Mouse (Mus musculus) liver, embryonic 13.5 days (tissue): ENCODE measurements around the gene Masp1. TPM values are rescaled to one million over a fixed set of nuclear protein-coding genes. Genes with fewer than 3 reads are reported as not detected.

ENCODE experiments used
- ATAC-seq: fragments of 200-750 bp; cut with Nextera tagmentation; 2 replicates; pipeline ENCODE4 v1.8.0; 2017; ENCODE audit warnings: low read depth, mild to moderate bottlenecking, moderate number of reproducible peaks, moderate library complexity
- DNase-seq: peaks from one replicate; pipeline ENCODE4 v3.0.0; 2022
- H3K27ac ChIP-seq: fragments of 300-500 bp; sonication (generic); 2 replicates; pipeline ENCODE4 v1.5.1; 2015; ENCODE audit warnings: moderate library complexity, mild to moderate bottlenecking, inconsistent platforms
- H3K27me3 ChIP-seq: fragments of 300-500 bp; sonication (generic); 2 replicates; pipeline ENCODE4 v1.6.1; 2015; ENCODE audit warnings: mild to moderate bottlenecking, inconsistent platforms
- H3K36me3 ChIP-seq: fragments of 300-500 bp; sonication (generic); 2 replicates; pipeline ENCODE4 v1.6.1; 2015; ENCODE audit warnings: mild to moderate bottlenecking, inconsistent platforms
- H3K4me1 ChIP-seq: fragments of 300-500 bp; sonication (generic); replicated peaks from 2 replicates; pipeline ENCODE4 v1.6.1; 2015; ENCODE audit warnings: inconsistent platforms
- H3K4me2 ChIP-seq: fragments of 300-500 bp; sonication (generic); 2 replicates; pipeline ENCODE4 v1.6.1; 2015; ENCODE audit warnings: inconsistent platforms, mild to moderate bottlenecking, moderate library complexity
- H3K4me3 ChIP-seq: fragments of 300-500 bp; sonication (generic); replicated peaks from 2 replicates; pipeline ENCODE4 v1.5.1; 2015; ENCODE audit warnings: mild to moderate bottlenecking, inconsistent platforms
- H3K9ac ChIP-seq: fragments of 300-500 bp; sonication (generic); 2 replicates; pipeline ENCODE4 v1.6.1; 2015; ENCODE audit warnings: mild to moderate bottlenecking, inconsistent platforms
- H3K9me3 ChIP-seq: fragments of 300-500 bp; sonication (generic); replicated peaks from 2 replicates; pipeline ENCODE4 v1.6.1; 2016; ENCODE audit warnings: inconsistent platforms
- WGBS: fragments of 180-500 bp; shearing (Covaris S2); methylation state at CpG from one replicate; pipeline ENCODE4 v1.1.7; 2015; ENCODE audit not compliant: insufficient replicate concordance; 5-methylcytosine and 5-hydroxymethylcytosine counted together
- polyA plus RNA-seq: library from polyadenylated mRNA; unstranded; fragments of >200 nt; fragmentation: Nextera tagmentation; extraction: Ambion mirVana; gene quantifications from 2 replicates; pipeline ENCODE4 v1.2.1, GENCODE M21; 2015

The Masp1 gene
- polyA plus RNA-seq, 1 experiment from 2014 or later, result 14.3 TPM

GRCm38 (mm10) chr16:23511166-23511935 is 9.3 kb downstream of the Masp1 start:
- H3K27me3 ChIP-seq, result no peaks in the 10 kb centered on the region
- H3K4me2 ChIP-seq, result no peak overlapping the region
- H3K27ac ChIP-seq, result peak overlapping the region; percentile 66
- peaks cover 7% of the 10 kb centered on the region; the same call in 1 of the 2 replicates for H3K36me3 ChIP-seq
- no peak for DNase-seq
- no peak overlapping the region for H3K9ac ChIP-seq
- no peak overlapping the region for H3K4me3 ChIP-seq
- peaks cover 18% of the 10 kb centered on the region for H3K4me1 ChIP-seq
- no peaks in the 10 kb centered on the region for H3K9me3 ChIP-seq
- ATAC-seq, result peak; percentile 67
- WGBS, result 51% methylated on average over 4 of the region's 4 CpGs

DNA sequence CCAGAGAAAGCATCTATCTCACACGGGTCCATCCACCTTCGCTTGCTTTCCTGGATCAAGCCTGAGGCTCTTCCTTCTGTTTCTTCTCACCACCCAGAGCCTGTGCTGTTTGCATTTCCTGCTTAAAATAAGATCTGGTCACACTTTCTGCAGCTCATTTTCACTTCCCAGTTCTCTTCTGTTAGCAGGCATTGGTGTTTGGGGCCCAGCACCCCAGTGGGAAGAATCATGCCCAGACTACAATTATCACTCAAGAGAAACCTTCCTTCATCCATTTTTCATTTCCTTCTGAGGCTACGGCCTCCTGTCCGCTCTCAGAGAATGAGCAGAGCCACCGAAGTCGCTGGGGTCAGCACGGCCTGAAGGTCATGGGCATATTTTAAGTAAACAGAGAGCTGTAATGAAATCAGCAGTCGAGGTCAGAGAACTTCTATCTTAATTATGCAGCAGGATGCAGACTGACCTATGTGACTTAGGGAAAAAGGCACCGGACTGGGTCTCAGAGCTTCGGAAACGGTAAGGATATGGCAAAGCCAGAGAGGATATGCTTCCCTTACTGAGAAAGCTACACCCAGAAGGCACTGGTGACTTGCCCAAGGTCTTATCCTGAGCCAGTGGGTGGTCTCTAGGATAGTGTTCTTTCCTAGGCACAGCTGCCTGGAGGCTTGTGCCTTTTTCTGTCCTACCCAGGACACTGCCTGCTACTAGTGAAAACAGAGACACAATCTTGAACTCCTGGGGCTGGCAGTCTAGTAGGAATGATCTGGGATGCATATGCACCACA is 14.5 kb downstream of the Masp1 start:
- no peaks in the 10 kb centered on the region for H3K9me3 ChIP-seq
- DNase-seq (no peak), ATAC-seq (peak; percentile 38)
- 0 out of 2 replicates have a peak, but pooled peaks cover 2% of the 10 kb centered on the region for H3K36me3 ChIP-seq
- WGBS, result 38% methylated on average over 11 of the region's 11 CpGs
- H3K4me1 ChIP-seq, result peaks cover 52% of the 10 kb centered on the region
- peak overlapping the region; percentile 31; the same call in 1 of the 2 replicates for H3K27ac ChIP-seq
- no peak overlapping the region for H3K4me3 ChIP-seq
- H3K9ac ChIP-seq, result no peak overlapping the region
- no peaks in the 10 kb centered on the region for H3K27me3 ChIP-seq
- no peak overlapping the region for H3K4me2 ChIP-seq

GRCm38 (mm10) chr16:23504320-23504744 is 16.3 kb downstream of the Masp1 start:
- no peak overlapping the region for H3K27ac ChIP-seq
- WGBS, result 70% methylated on average over 3 of the region's 3 CpGs
- H3K4me1 ChIP-seq, result peaks cover 70% of the 10 kb centered on the region

DNA sequence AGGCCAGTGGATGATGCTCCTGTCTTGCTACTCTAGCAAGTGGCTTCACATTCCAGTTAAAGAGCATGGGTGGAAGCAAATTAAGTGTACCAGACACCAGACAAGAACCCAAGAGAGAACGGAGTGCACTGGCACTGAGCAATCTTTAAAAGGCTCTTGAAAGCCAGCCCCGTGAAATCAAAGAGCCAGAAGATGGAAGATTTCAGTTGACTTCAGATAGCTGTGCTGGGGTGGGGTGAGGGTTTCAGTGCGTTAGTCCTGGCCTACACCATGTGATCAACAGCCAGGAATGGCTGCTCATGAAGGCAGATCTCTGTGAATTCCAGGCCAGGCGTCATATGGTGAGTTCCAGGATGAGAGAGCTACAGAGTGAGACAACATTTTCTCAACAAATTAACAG is 17.3 kb downstream of the Masp1 start:
- ATAC-seq (no peak), DNase-seq (no peak)
- H3K4me3 ChIP-seq, result no peak overlapping the region
- peaks cover 80% of the 10 kb centered on the region for H3K4me1 ChIP-seq
- no peak overlapping the region for H3K9ac ChIP-seq
- H3K27ac ChIP-seq, result no peak overlapping the region
- no peaks in the 10 kb centered on the region for H3K36me3 ChIP-seq
- WGBS, result 59% methylated on average over 4 of the region's 4 CpGs
- no peaks in the 10 kb centered on the region for H3K27me3 ChIP-seq
- H3K4me2 ChIP-seq, result no peak overlapping the region
- no peaks in the 10 kb centered on the region for H3K9me3 ChIP-seq

More at GRCm38 (mm10) chr16:23504320-23504744, 16.3 kb downstream of the Masp1 start:
- no peak for ATAC-seq
- Histone ChIP-seq H3K9ac (no peak overlapping the region), H3K4me2 (no peak overlapping the region), H3K4me3 (no peak overlapping the region), H3K36me3 (no peaks in the 10 kb centered on the region), H3K27me3 (no peaks in the 10 kb centered on the region), H3K9me3 (no peaks in the 10 kb centered on the region)
- DNase-seq, result no peak

- H3K4me1 ChIP-seq, result peaks cover 88% of the 10 kb centered on the region
- no peak overlapping the region for H3K4me2 ChIP-seq
- H3K9ac ChIP-seq, result no peak overlapping the region
- ATAC-seq (no peak), DNase-seq (no peak)
- WGBS, result 38% methylated on average over 3 of the region's 3 CpGs
- no peaks in the 10 kb centered on the region for H3K36me3 ChIP-seq
- no peak overlapping the region; the same call in 1 of the 2 replicates for H3K27ac ChIP-seq
- no peaks in the 10 kb centered on the region for H3K27me3 ChIP-seq
- no peak overlapping the region for H3K4me3 ChIP-seq
- H3K9me3 ChIP-seq, result no peaks in the 10 kb centered on the region
Measured at GRCm38 (mm10) chr16:23502478-23502877, 18.1 kb downstream of the Masp1 start.

- no peak overlapping the region for H3K4me3 ChIP-seq
- peak overlapping the region; percentile 77 for H3K27ac ChIP-seq
- 57% methylated on average over 2 of the region's 2 CpGs for whole genome bisulfite sequencing
- ATAC-seq (peak; percentile 29; the same call in 1 of the 2 replicates), DNase-seq (no peak)
- peak overlapping the region; percentile 18; the same call in 1 of the 2 replicates for H3K9ac ChIP-seq
- no peaks in the 10 kb centered on the region for H3K27me3 ChIP-seq
- no peaks in the 10 kb centered on the region for H3K9me3 ChIP-seq
- H3K36me3 ChIP-seq, result no peaks in the 10 kb centered on the region
- peak overlapping the region; percentile 15 for H3K4me2 ChIP-seq
- peaks cover 95% of the 10 kb centered on the region for H3K4me1 ChIP-seq
Measured at GRCm38 (mm10) chr16:23501288-23501687, 19.3 kb downstream of the Masp1 start.

- Histone ChIP-seq H3K9ac (0 out of 2 replicates have a peak overlapping the region, but pooled peaks have one; percentile 18), H3K36me3 (no peaks in the 10 kb centered on the region), H3K4me3 (no peak overlapping the region), H3K4me1 (peaks cover 94% of the 10 kb centered on the region), H3K27ac (peak overlapping the region; percentile 77), H3K4me2 (peak overlapping the region; percentile 15; the same call in 1 of the 2 replicates), H3K27me3 (no peaks in the 10 kb centered on the region), H3K9me3 (no peaks in the 10 kb centered on the region)
- 11% methylated on average over 5 of the region's 5 CpGs for WGBS
- DNase-seq (peak; percentile 45), ATAC-seq (peak; percentile 83)
Measured at GRCm38 (mm10) chr16:23500558-23500957, 20.1 kb downstream of the Masp1 start.

GRCm38 (mm10) chr16:23498691-23499131 is 21.9 kb downstream of the Masp1 start:
- ATAC-seq, result no peak
- 21% methylated on average over 7 of the region's 7 CpGs for WGBS
- Histone ChIP-seq H3K36me3 (0 out of 2 replicates have a peak, but pooled peaks cover 3% of the 10 kb centered on the region), H3K27me3 (no peaks in the 10 kb centered on the region), H3K4me2 (peak overlapping the region; percentile 42), H3K4me3 (no peak overlapping the region), H3K9me3 (no peaks in the 10 kb centered on the region), H3K27ac (peak overlapping the region; percentile 69), H3K4me1 (peaks cover 77% of the 10 kb centered on the region), H3K9ac (0 out of 2 replicates have a peak overlapping the region, but pooled peaks have one; percentile 9)
- no peak for DNase-seq

GRCm38 (mm10) chr16:23497881-23498280 is 22.7 kb downstream of the Masp1 start:
- WGBS, result 27% methylated on average over 1 of the region's 1 CpGs
- H3K27me3 ChIP-seq, result no peaks in the 10 kb centered on the region
- no peak overlapping the region for H3K4me3 ChIP-seq
- H3K9me3 ChIP-seq, result no peaks in the 10 kb centered on the region
- H3K4me2 ChIP-seq, result no peak overlapping the region
- H3K36me3 ChIP-seq, result 0 out of 2 replicates have a peak, but pooled peaks cover 3% of the 10 kb centered on the region
- ATAC-seq (no peak), DNase-seq (no peak)
- H3K27ac ChIP-seq, result 0 out of 2 replicates have a peak overlapping the region, but pooled peaks have one; percentile 69
- peaks cover 71% of the 10 kb centered on the region for H3K4me1 ChIP-seq
- H3K9ac ChIP-seq, result no peak overlapping the region

GRCm38 (mm10) chr16:23497440-23497839 is 23.2 kb downstream of the Masp1 start:
- 31% methylated on average over 3 of the region's 3 CpGs for WGBS
- Histone ChIP-seq H3K4me2 (no peak overlapping the region), H3K4me1 (peaks cover 67% of the 10 kb centered on the region), H3K27ac (peak overlapping the region; percentile 14; the same call in 1 of the 2 replicates), H3K27me3 (no peaks in the 10 kb centered on the region), H3K36me3 (0 out of 2 replicates have a peak, but pooled peaks cover 3% of the 10 kb centered on the region), H3K4me3 (no peak overlapping the region), H3K9me3 (no peaks in the 10 kb centered on the region), H3K9ac (no peak overlapping the region)
- ATAC-seq (no peak), DNase-seq (no peak)
